Mouse (Mus musculus): ENCODE measurements at regions not wholly inside any gene's neighbourhood (a gene's known extent, or its start where the extent isn't known, plus 50 kb on each side); places are given as distances from the start of the nearest gene placed in this dataset.

- H3K9me3 ChIP-seq (replicated peaks; ENCODE audit: control insufficient read depth, low read length), result no peaks in the 10 kb centered on the region
- no peak overlapping the region for H3K4me2 ChIP-seq (ENCODE audit: low read depth, low read length)
- H3K27me3 ChIP-seq (ENCODE audit: control insufficient read depth, insufficient read depth, low read length), result no peaks in the 10 kb centered on the region
- H3K4me3 ChIP-seq (replicated peaks; ENCODE audit: low read length), result no peak overlapping the region
- no peak overlapping the region for H3K27ac ChIP-seq (ENCODE audit: low read length)
- H3K36me3 ChIP-seq (ENCODE audit: control insufficient read depth, insufficient read depth, low read length), result no peaks in the 10 kb centered on the region
- H3K4me1 ChIP-seq (ENCODE audit: control insufficient read depth, insufficient read depth, low read length), result no peaks in the 10 kb centered on the region; the same call in 1 of the 2 replicates
- no peak overlapping the region for H3K9ac ChIP-seq (ENCODE audit: low read length)
- WGBS, result 60% methylated on average over 8 of the region's 8 CpGs
- ATAC-seq (ENCODE audit: insufficient read depth, low FRiP score), result no peak
Observed at GRCm38 (mm10) chr6:127318746-127319582, 127.7 kb upstream of the Parp11 start.

GRCm38 (mm10) chr6:127320600-127320999 is 126.0 kb upstream of the Parp11 start:
- Histone ChIP-seq H3K4me2 (ENCODE audit: low read depth, low read length) (no peak overlapping the region), H3K36me3 (ENCODE audit: control insufficient read depth, insufficient read depth, low read length) (no peaks in the 10 kb centered on the region), H3K4me3 (replicated peaks; ENCODE audit: low read length) (no peak overlapping the region), H3K4me1 (ENCODE audit: control insufficient read depth, insufficient read depth, low read length) (peaks cover 6% of the 10 kb centered on the region; the same call in 1 of the 2 replicates), H3K9me3 (replicated peaks; ENCODE audit: control insufficient read depth, low read length) (no peaks in the 10 kb centered on the region), H3K27ac (ENCODE audit: low read length) (no peak overlapping the region), H3K27me3 (ENCODE audit: control insufficient read depth, insufficient read depth, low read length) (no peaks in the 10 kb centered on the region), H3K9ac (ENCODE audit: low read length) (no peak overlapping the region)
- 78% methylated on average over 4 of the region's 4 CpGs for WGBS
- ATAC-seq (ENCODE audit: insufficient read depth, low FRiP score), result no peak

- WGBS, result 88% methylated on average over 3 of the region's 3 CpGs
- no peaks in the 10 kb centered on the region for H3K9me3 ChIP-seq (replicated peaks; ENCODE audit: control insufficient read depth, low read length)
- no peak overlapping the region for H3K27ac ChIP-seq (ENCODE audit: low read length)
- no peak overlapping the region for H3K9ac ChIP-seq (ENCODE audit: low read length)
- peaks cover 9% of the 10 kb centered on the region; the same call in 1 of the 2 replicates for H3K4me1 ChIP-seq (ENCODE audit: control insufficient read depth, insufficient read depth, low read length)
- no peaks in the 10 kb centered on the region for H3K27me3 ChIP-seq (ENCODE audit: control insufficient read depth, insufficient read depth, low read length)
- H3K36me3 ChIP-seq (ENCODE audit: control insufficient read depth, insufficient read depth, low read length), result no peaks in the 10 kb centered on the region
- no peak; the same call in 1 of the 2 replicates for ATAC-seq (ENCODE audit: insufficient read depth, low FRiP score)
- H3K4me2 ChIP-seq (ENCODE audit: low read depth, low read length), result no peak overlapping the region
- no peak overlapping the region for H3K4me3 ChIP-seq (replicated peaks; ENCODE audit: low read length)
Observed at GRCm38 (mm10) chr6:127321031-127321430, 125.6 kb upstream of the Parp11 start.

DNA sequence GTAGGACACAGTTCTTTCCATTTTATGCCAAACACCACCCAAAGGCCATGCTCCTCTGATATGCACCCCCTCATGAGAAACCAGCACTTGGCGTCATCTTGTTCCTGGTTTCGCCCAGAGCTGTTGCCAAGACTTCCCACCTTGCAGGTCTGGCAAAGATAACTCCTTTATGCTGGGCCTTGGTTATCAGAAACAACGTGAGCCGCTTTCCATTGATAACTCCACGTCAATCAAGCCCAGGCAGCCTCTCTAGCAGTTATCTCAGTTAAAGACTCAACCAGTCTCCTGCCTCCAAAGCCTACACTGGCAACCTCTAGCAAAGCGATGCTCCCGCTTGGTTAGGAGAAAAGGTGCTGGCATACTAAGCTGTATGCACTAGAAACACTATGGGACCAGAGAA is 124.2 kb upstream of the Parp11 start:
- Histone ChIP-seq H3K27me3 (ENCODE audit: control insufficient read depth, insufficient read depth, low read length) (no peaks in the 10 kb centered on the region), H3K9ac (ENCODE audit: low read length) (no peak overlapping the region), H3K36me3 (ENCODE audit: control insufficient read depth, insufficient read depth, low read length) (no peaks in the 10 kb centered on the region), H3K27ac (ENCODE audit: low read length) (no peak overlapping the region), H3K4me3 (replicated peaks; ENCODE audit: low read length) (no peak overlapping the region), H3K4me2 (ENCODE audit: low read depth, low read length) (no peak overlapping the region), H3K4me1 (ENCODE audit: control insufficient read depth, insufficient read depth, low read length) (peaks cover 17% of the 10 kb centered on the region; the same call in 1 of the 2 replicates), H3K9me3 (replicated peaks; ENCODE audit: control insufficient read depth, low read length) (no peaks in the 10 kb centered on the region)
- 56% methylated on average over 7 of the region's 7 CpGs for WGBS
- ATAC-seq (ENCODE audit: insufficient read depth, low FRiP score), result no peak

DNA sequence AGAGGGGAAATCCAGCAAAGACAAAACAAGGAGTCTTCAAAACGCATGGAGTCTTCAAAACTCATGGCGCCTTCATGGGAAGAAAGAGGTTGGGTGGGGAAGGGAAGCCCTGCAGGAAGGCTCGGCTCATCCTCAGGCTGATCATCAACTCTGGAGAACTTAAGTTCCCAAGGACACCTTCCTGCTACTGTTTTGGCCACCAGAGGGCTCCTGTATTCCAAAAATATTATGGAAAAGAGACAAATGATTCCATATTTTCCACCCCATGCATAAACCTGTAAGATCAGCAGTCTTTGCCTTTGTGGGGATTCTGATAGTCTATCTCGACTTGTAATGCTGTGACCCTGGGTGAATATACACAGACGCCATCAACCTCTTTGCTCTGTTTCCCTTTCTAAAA is 121.7 kb upstream of the Parp11 start:
- Histone ChIP-seq H3K9ac (ENCODE audit: low read length) (no peak overlapping the region), H3K9me3 (replicated peaks; ENCODE audit: control insufficient read depth, low read length) (no peaks in the 10 kb centered on the region), H3K27me3 (ENCODE audit: control insufficient read depth, insufficient read depth, low read length) (no peaks in the 10 kb centered on the region), H3K4me3 (replicated peaks; ENCODE audit: low read length) (no peak overlapping the region), H3K4me2 (ENCODE audit: low read depth, low read length) (no peak overlapping the region), H3K36me3 (ENCODE audit: control insufficient read depth, insufficient read depth, low read length) (no peaks in the 10 kb centered on the region), H3K27ac (ENCODE audit: low read length) (0 out of 2 replicates have a peak overlapping the region, but pooled peaks have one; percentile 72), H3K4me1 (ENCODE audit: control insufficient read depth, insufficient read depth, low read length) (peaks cover 27% of the 10 kb centered on the region)
- 36% methylated on average over 5 of the region's 5 CpGs for WGBS
- no peak for ATAC-seq (ENCODE audit: insufficient read depth, low FRiP score)

GRCm38 (mm10) chr6:127325596-127326332 is 120.9 kb upstream of the Parp11 start:
- Histone ChIP-seq H3K27me3 (ENCODE audit: control insufficient read depth, insufficient read depth, low read length) (no peaks in the 10 kb centered on the region), H3K27ac (ENCODE audit: low read length) (peak overlapping the region; percentile 72), H3K4me1 (ENCODE audit: control insufficient read depth, insufficient read depth, low read length) (peaks cover 31% of the 10 kb centered on the region), H3K4me3 (replicated peaks; ENCODE audit: low read length) (no peak overlapping the region), H3K9ac (ENCODE audit: low read length) (no peak overlapping the region), H3K9me3 (replicated peaks; ENCODE audit: control insufficient read depth, low read length) (no peaks in the 10 kb centered on the region), H3K36me3 (ENCODE audit: control insufficient read depth, insufficient read depth, low read length) (no peaks in the 10 kb centered on the region), H3K4me2 (ENCODE audit: low read depth, low read length) (no peak overlapping the region)
- WGBS, result 55% methylated on average over 7 of the region's 7 CpGs
- no peak for ATAC-seq (ENCODE audit: insufficient read depth, low FRiP score)

GRCm38 (mm10) chr6:127326333-127326729 is 120.3 kb upstream of the Parp11 start:
- Histone ChIP-seq H3K27me3 (ENCODE audit: control insufficient read depth, insufficient read depth, low read length) (no peaks in the 10 kb centered on the region), H3K4me2 (ENCODE audit: low read depth, low read length) (peak overlapping the region; percentile 8; the same call in 1 of the 2 replicates), H3K36me3 (ENCODE audit: control insufficient read depth, insufficient read depth, low read length) (no peaks in the 10 kb centered on the region), H3K4me1 (ENCODE audit: control insufficient read depth, insufficient read depth, low read length) (peaks cover 36% of the 10 kb centered on the region), H3K9me3 (replicated peaks; ENCODE audit: control insufficient read depth, low read length) (no peaks in the 10 kb centered on the region), H3K9ac (ENCODE audit: low read length) (no peak overlapping the region), H3K27ac (ENCODE audit: low read length) (peak overlapping the region; percentile 75), H3K4me3 (replicated peaks; ENCODE audit: low read length) (no peak overlapping the region)
- peak; percentile 84 for ATAC-seq (ENCODE audit: insufficient read depth, low FRiP score)
- WGBS, result 50% methylated on average over 6 of the region's 6 CpGs

DNA sequence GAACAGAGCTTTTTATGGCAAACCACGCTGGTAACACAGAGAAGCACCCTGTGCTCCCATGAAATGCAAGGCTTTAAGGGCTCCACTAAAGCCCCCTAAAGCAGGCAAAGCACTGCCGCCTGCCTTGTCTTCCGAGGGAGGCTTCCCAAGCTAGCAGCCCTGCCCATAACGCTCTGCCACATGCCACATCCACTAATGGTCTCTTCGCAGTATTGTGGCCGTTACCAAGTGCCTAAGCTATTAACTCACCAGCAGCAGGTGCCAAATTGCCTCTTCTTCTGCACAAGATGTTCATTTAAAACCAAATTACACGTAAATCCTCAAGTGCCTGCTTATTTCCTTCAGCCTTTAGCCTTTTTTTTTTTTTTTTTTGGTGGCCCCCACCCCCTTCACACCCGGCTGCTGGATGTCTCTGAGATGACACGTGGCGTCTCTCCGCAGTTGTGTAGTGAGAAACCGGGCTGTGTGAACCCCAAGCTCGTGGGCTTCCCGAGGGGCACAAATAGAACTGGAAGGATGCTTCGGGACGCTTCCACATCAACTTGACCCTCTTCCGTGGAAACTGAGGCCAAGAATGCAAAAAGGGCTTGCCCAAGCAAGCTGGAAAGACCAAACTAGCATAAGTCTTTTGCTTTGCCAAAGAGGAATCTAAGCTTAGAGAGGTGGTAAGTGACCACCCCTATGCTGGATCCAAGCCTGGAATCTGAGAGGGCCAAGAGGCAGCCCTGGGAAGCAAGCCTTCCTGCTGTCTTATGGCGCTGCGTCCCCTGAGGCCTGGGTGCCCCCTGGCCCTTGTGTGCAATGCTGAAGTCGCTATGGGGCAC is 117.2 kb upstream of the Parp11 start:
- no peaks in the 10 kb centered on the region for H3K36me3 ChIP-seq (ENCODE audit: control insufficient read depth, insufficient read depth, low read length)
- ATAC-seq (ENCODE audit: insufficient read depth, low FRiP score), result no peak
- H3K4me1 ChIP-seq (ENCODE audit: control insufficient read depth, insufficient read depth, low read length), result peaks cover 43% of the 10 kb centered on the region
- peak overlapping the region; percentile 71 for H3K9ac ChIP-seq (ENCODE audit: low read length)
- H3K27ac ChIP-seq (ENCODE audit: low read length), result peak overlapping the region; percentile 96
- H3K4me2 ChIP-seq (ENCODE audit: low read depth, low read length), result peak overlapping the region; percentile 70
- no peaks in the 10 kb centered on the region for H3K27me3 ChIP-seq (ENCODE audit: control insufficient read depth, insufficient read depth, low read length)
- peak overlapping the region; percentile 41 for H3K4me3 ChIP-seq (replicated peaks; ENCODE audit: low read length)
- 51% methylated on average over 20 of the region's 20 CpGs for WGBS
- no peaks in the 10 kb centered on the region for H3K9me3 ChIP-seq (replicated peaks; ENCODE audit: control insufficient read depth, low read length)

All from stomach, embryonic 16.5 days (tissue).